Mouse (Mus musculus): Measurements from ENCODE around the gene Vsir.

- TF ChIP-seq CTCF (conservative IDR thresholded peaks at IDR 0.05; ENCODE audit: low read length) (no peak), NANOG (IDR thresholded peaks at IDR 0.05; ENCODE audit: borderline replicate concordance, low read length) (no peak)
These were observed 595 bp upstream of the Vsir start for GRCm38 (mm10) chr10:60346056-60346455.

Measured in E14TG2a.4 (cell line).